Mouse (Mus musculus): ENCODE measurements around the gene Lmbr1l. TPM values are rescaled to one million over a fixed set of nuclear protein-coding genes. Genes with fewer than 3 reads are reported as not detected.
A peak's percentile ranks its signal among the peaks of the same experiment; 100 is the strongest.
"Not testable (repeated sequence)": the region's sequence is repeated elsewhere in the genome, so short reads cannot be mapped to it uniquely, and the experiment has no call there.

The Lmbr1l gene
- polyA plus RNA-seq, 1 experiment = 73.3 TPM

DNA sequence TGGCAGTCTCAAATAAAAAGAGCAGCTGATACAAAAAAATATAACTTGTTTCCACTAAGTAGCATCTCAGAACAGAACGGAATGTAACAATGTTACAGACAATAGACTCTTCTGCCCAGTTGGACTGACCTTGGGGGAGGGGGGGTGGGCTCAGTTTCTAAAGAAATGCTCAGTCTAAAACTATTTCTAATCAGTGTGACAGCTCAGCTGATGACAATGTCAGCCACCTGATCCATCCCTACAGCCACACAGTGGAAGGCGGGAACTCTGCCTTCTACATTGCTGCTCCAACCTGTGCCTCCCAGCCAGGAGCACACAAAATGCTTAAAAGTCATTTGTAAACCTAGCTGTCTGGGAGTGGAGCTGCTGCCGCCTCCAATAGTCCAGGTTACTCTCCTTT lies 29.9 kb upstream of the Lmbr1l start:
- Histone ChIP-seq H3K27ac (ENCODE audit: control insufficient read depth, insufficient read depth, low read depth, low read length, poor library complexity) (no peak overlapping the region), H3K4me3 (replicated peaks; ENCODE audit: control insufficient read depth, low read depth, low read length) (no peak overlapping the region), H3K4me1 (ENCODE audit: control insufficient read depth, insufficient read depth, low read length) (no peaks in the 10 kb centered on the region; the same call in 1 of the 2 replicates)
- whole genome bisulfite sequencing = 84% methylated on average over 3 of the region's 3 CpGs
- TF ChIP-seq CTCF (IDR thresholded peaks at IDR 0.05; ENCODE audit: control insufficient read depth, insufficient read depth, low read length) = no peak
- TF ChIP-seq POLR2A (IDR thresholded peaks at IDR 0.05; ENCODE audit: borderline replicate concordance, control insufficient read depth, low read depth, low read length) = no peak

DNA sequence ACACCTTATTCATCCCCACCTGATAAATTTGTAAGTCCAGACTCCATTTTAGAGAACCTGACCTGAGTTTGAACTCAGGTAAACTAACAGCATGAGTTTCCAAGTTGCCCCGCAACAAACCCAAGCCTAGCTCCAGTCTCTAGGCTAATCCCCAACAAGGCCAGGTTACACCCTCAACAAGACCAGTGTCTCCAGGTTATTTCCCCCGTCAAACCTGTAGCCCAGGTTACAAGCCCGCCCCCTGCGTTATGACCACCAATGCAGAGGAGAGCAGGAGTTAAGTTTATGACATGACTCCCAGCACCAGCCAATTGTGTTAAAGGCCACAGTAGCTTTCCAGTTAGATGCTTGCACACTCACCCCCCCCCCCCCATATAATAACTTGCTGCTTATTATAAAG lies 25.1 kb upstream of the Lmbr1l start:
- TF ChIP-seq CTCF (IDR thresholded peaks at IDR 0.05; ENCODE audit: control insufficient read depth, insufficient read depth, low read length) (no peak), POLR2A (IDR thresholded peaks at IDR 0.05; ENCODE audit: borderline replicate concordance, control insufficient read depth, low read depth, low read length) (no peak)
- Histone ChIP-seq H3K27ac (ENCODE audit: control insufficient read depth, insufficient read depth, low read depth, low read length, poor library complexity) (no peak overlapping the region), H3K4me1 (ENCODE audit: control insufficient read depth, insufficient read depth, low read length) (no peaks in the 10 kb centered on the region), H3K4me3 (replicated peaks; ENCODE audit: control insufficient read depth, low read depth, low read length) (no peak overlapping the region)
- WGBS = 91% methylated on average over 4 of the region's 4 CpGs

DNA sequence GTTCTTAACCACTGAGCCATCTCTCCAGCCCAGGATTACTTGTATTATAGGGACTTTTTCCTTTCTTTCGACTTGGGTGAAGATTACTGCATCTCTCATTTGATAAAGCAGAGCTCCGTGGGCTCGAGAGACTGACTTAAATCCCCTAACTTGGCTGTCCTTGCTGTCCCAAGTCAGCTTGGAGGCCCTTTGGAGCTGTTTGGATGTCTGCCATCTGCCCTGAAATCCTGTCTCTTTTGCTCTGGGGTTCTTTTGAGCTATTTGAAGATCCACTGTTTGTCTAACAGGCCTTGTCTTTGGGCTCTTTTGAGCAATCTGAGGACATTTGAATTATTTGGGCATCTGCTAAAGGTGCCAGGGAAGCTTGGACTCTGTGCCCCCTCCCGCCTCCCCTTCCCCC lies 24.1 kb upstream of the Lmbr1l start:
- Histone ChIP-seq H3K4me3 (replicated peaks; ENCODE audit: control insufficient read depth, low read depth, low read length) (no peak overlapping the region), H3K4me1 (ENCODE audit: control insufficient read depth, insufficient read depth, low read length) (no peaks in the 10 kb centered on the region), H3K27ac (ENCODE audit: control insufficient read depth, insufficient read depth, low read depth, low read length, poor library complexity) (no peak overlapping the region)
- WGBS = 87% methylated on average over 4 of the region's 4 CpGs
- TF ChIP-seq POLR2A (IDR thresholded peaks at IDR 0.05; ENCODE audit: borderline replicate concordance, control insufficient read depth, low read depth, low read length) (no peak), CTCF (IDR thresholded peaks at IDR 0.05; ENCODE audit: control insufficient read depth, insufficient read depth, low read length) (no peak)

DNA sequence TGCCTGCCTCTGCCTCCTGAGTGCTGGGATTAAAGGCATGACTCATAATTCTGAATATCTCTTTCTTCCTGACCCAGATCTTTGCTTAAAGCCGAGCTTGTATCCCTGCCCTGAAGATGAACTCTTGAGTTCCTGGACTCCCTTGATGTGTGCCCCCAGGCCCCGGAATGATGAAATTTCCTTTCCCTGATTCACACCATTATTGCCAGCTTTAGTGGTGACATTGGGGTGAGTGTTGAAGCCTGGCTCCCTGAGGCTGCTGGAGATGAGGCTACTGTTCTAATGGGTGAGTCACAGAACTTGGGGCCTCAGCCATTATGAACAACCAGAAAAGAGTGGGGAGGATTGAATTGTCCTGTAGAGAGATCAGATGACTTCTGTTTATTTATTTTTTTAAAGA lies 23.5 kb upstream of the Lmbr1l start:
- TF ChIP-seq CTCF (IDR thresholded peaks at IDR 0.05; ENCODE audit: control insufficient read depth, insufficient read depth, low read length) (no peak), POLR2A (IDR thresholded peaks at IDR 0.05; ENCODE audit: borderline replicate concordance, control insufficient read depth, low read depth, low read length) (no peak)
- Histone ChIP-seq H3K4me3 (replicated peaks; ENCODE audit: control insufficient read depth, low read depth, low read length) (no peak overlapping the region), H3K4me1 (ENCODE audit: control insufficient read depth, insufficient read depth, low read length) (no peaks in the 10 kb centered on the region), H3K27ac (ENCODE audit: control insufficient read depth, insufficient read depth, low read depth, low read length, poor library complexity) (no peak overlapping the region)
- 64% methylated on average over 2 of the region's 2 CpGs for WGBS

DNA sequence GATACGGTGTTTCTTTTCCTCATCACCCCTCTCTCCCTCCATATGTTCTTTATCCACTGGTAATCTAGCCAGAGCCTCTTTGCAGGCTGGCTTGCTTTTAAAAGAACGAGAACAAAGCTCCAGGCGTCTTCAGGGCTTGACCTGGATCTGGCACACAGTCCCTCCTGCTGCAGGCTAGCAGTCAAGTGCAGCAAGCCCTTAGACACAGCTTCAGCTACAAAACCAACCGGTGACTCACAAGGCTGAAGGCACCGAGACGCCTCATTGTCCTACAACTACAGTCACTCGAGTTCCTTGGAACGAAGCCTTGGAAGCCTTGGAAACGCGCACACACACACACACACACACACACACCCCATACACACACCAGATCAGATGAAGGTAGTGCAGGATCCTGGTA lies 22.8 kb upstream of the Lmbr1l start:
- WGBS = 82% methylated on average over 10 of the region's 10 CpGs
- H3K4me1 ChIP-seq (ENCODE audit: control insufficient read depth, insufficient read depth, low read length) = no peaks in the 10 kb centered on the region
- no peak overlapping the region for H3K4me3 ChIP-seq (replicated peaks; ENCODE audit: control insufficient read depth, low read depth, low read length)
- TF ChIP-seq CTCF (IDR thresholded peaks at IDR 0.05; ENCODE audit: control insufficient read depth, insufficient read depth, low read length) (no peak), POLR2A (IDR thresholded peaks at IDR 0.05; ENCODE audit: borderline replicate concordance, control insufficient read depth, low read depth, low read length) (no peak)
- H3K27ac ChIP-seq (ENCODE audit: control insufficient read depth, insufficient read depth, low read depth, low read length, poor library complexity) = no peak overlapping the region

DNA sequence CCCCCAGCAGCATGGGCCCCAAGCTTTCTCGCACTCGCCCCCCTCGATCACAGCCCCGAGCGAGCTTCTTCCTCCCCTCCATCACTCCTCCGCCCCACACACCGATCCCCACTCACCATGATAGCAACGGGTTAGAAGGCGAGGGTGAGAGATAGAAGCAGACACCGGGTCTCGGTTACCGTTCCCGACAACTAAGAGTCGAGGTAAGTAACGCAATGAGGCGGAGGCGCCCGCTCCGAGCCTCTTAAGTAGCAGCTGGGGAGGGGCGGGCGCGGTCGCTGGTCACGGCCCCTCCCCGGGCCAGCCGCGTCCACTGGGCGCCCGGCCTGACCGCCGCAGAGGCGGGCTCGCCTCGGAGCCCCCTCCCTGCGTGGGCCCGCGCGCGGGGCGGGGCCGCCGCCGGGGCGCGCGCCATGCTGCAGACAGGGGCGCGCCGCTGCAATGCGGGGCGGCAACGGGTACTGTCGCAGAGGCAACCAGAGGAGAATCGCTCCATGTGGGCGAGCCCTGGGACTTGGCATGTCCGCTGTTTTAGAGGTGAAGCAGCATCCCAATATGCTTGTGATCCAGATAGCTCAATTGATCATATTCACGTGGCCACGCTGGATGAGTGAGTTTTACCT lies 16.3 kb upstream of the Lmbr1l start, which contains the start of gene Tuba1b:
Gene Tuba1b, minus strand, starts transcription at position 349 of the 623 bp plus-strand sequence.
- WGBS = under 1% methylated on average over 58 of the region's 58 CpGs
- TF ChIP-seq CTCF (IDR thresholded peaks at IDR 0.05; ENCODE audit: control insufficient read depth, insufficient read depth, low read length) (no peak), POLR2A (IDR thresholded peaks at IDR 0.05; ENCODE audit: borderline replicate concordance, control insufficient read depth, low read depth, low read length) (peak; percentile 84)
- Histone ChIP-seq H3K4me1 (ENCODE audit: control insufficient read depth, insufficient read depth, low read length) (no peaks in the 10 kb centered on the region; the same call in 1 of the 2 replicates), H3K27ac (ENCODE audit: control insufficient read depth, insufficient read depth, low read depth, low read length, poor library complexity) (peak within 1 kb of the TSS; percentile 86), H3K4me3 (replicated peaks; ENCODE audit: control insufficient read depth, low read depth, low read length) (peak within 1 kb of the TSS; percentile 97)

DNA sequence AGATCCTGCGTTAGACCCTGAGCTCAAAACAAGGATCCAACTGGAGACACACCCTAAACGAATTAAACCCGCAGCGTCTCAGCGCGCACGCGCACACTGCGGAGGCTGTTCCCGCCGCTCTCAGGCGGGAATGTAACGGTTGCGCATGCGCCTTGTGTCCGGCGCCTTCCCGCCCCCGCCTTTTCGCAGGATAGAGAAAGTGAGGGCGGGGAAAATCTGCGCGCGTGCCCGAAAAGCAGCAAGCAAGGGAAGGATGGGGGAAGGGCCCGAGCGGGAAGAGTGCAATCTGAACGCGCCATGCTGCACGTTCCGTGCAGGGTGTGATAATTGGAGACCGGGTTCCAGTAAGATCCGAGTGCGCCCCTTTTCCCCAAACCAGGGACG lies 15.8 kb upstream of the Lmbr1l start:
- WGBS = under 1% methylated on average over 35 of the region's 35 CpGs
- TF ChIP-seq POLR2A (IDR thresholded peaks at IDR 0.05; ENCODE audit: borderline replicate concordance, control insufficient read depth, low read depth, low read length) (no peak; the same call in 1 of the 2 replicates), CTCF (IDR thresholded peaks at IDR 0.05; ENCODE audit: control insufficient read depth, insufficient read depth, low read length) (no peak)
- Histone ChIP-seq H3K27ac (ENCODE audit: control insufficient read depth, insufficient read depth, low read depth, low read length, poor library complexity) (peak overlapping the region; percentile 86), H3K4me1 (ENCODE audit: control insufficient read depth, insufficient read depth, low read length) (no peaks in the 10 kb centered on the region; the same call in 1 of the 2 replicates), H3K4me3 (replicated peaks; ENCODE audit: control insufficient read depth, low read depth, low read length) (peak overlapping the region; percentile 97)

DNA sequence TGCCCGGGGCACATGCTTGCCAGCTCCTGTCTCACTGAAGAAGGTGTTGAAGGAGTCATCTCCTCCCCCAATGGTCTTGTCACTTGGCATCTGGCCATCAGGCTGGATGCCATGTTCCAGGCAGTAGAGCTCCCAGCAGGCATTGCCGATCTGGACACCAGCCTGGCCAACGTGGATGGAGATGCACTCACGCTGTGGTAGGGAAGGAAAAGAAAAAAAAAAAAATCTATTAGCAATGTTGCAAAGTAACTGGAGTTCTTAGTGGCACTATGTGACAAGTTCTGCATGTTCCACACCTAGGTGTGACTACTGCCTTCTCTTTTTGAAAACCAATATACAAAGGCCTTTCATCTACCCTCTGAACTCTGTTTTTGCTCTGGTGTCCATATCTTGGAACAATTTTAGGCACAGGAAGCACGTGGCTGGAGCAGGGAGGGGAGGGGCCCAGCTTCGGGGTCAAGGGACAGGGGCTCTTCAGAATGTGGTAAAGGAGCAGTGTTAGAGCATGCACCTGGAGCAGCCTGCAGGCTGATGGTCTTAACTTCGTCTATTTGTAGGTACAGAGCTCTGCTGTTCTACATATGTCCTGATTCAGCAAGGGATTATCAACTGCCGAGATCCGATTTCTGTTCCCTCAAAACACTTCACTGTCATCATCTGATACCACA lies 15.1 kb upstream of the Lmbr1l start:
- peak overlapping the region; percentile 97 for H3K4me3 ChIP-seq (replicated peaks; ENCODE audit: control insufficient read depth, low read depth, low read length)

More for the DNA sequence above, 15.1 kb upstream of the Lmbr1l start:
- peak overlapping the region; percentile 86; the same call in 1 of the 2 replicates for H3K27ac ChIP-seq (ENCODE audit: control insufficient read depth, insufficient read depth, low read depth, low read length, poor library complexity)
- H3K4me1 ChIP-seq (ENCODE audit: control insufficient read depth, insufficient read depth, low read length) = not testable (repeated sequence)
- WGBS = 4% methylated on average over 8 of the region's 9 CpGs

Data from bone marrow, adult 2 months (tissue).